Comparison of ENCODE assay signal across 9 mouse cellular contexts in genomic region chr15:86250269-86250668, GRCm38 (mm10). TPM values are rescaled to one million over a fixed set of nuclear protein-coding genes. Genes with fewer than 3 reads are reported as not detected.
DNase-seq lines count a peak whose midpoint lies in the region; ATAC-seq and TF ChIP-seq lines count a peak whose summit lies in the region.
"Had no signal": no experiment of that assay in that cellular context is flagged by ENCODE, and none has a peak within 500 bp of the region (broad histone marks: within the 10 kb centered on the region; RNA-seq: fewer than 3 reads in every experiment).

No protein-coding gene starts in this region.

- no peaks in the 10 kb centered on the region for H3K4me1 ChIP-seq in intestine, postnatal 0 days (replicated peaks; ENCODE audit: control insufficient read depth, insufficient read depth, low read length)
- H3K4me1 ChIP-seq in intestine, embryonic 16.5 days (ENCODE audit: control insufficient read depth, insufficient read depth, low read length) = no peaks in the 10 kb centered on the region
- H3K4me1 ChIP-seq in midbrain, embryonic 16.5 days (ENCODE audit: control insufficient read depth, insufficient read depth, low read length) = no peaks in the 10 kb centered on the region; the same call in 1 of the 2 replicates

- 71% methylated on average over 9 of the region's 9 CpGs for WGBS in intestine, postnatal 0 days
- WGBS in intestine, embryonic 16.5 days = 63% methylated on average over 9 of the region's 9 CpGs
- WGBS in midbrain, embryonic 16.5 days = 56% methylated on average over 9 of the region's 9 CpGs

- H3K27me3 ChIP-seq in intestine, postnatal 0 days (replicated peaks; ENCODE audit: control insufficient read depth, insufficient read depth, low read length) = no peaks in the 10 kb centered on the region
- H3K27me3 ChIP-seq in intestine, embryonic 16.5 days (replicated peaks; ENCODE audit: control insufficient read depth, insufficient read depth, low read length) = no peaks in the 10 kb centered on the region
- H3K27me3 ChIP-seq in midbrain, embryonic 16.5 days (ENCODE audit: control insufficient read depth, insufficient read depth, low read depth, low read length) = no peaks in the 10 kb centered on the region
- H3K27me3 ChIP-seq: liver, embryonic 15.5 days had no signal

- no peak overlapping the region for H3K9ac ChIP-seq in intestine, postnatal 0 days (ENCODE audit: low read depth, low read length)
- no peak overlapping the region for H3K9ac ChIP-seq in intestine, embryonic 16.5 days (ENCODE audit: low read depth, low read length)
- no peak overlapping the region for H3K9ac ChIP-seq in midbrain, embryonic 16.5 days (ENCODE audit: low read depth, low read length)
- H3K9ac ChIP-seq: liver, embryonic 15.5 days had no signal

- TF ChIP-seq CTCF in intestine, postnatal 0 days (IDR thresholded peaks at IDR 0.05; ENCODE audit: low read depth) = peak; percentile 80

- peaks cover 6% of the 10 kb centered on the region; the same call in 1 of the 2 replicates for H3K36me3 ChIP-seq in intestine, postnatal 0 days (ENCODE audit: control insufficient read depth, insufficient read depth)
- H3K36me3 ChIP-seq in intestine, embryonic 16.5 days (ENCODE audit: control insufficient read depth, insufficient read depth, low read length) = no peaks in the 10 kb centered on the region
- peaks cover 5% of the 10 kb centered on the region; the same call in 1 of the 2 replicates for H3K36me3 ChIP-seq in midbrain, embryonic 16.5 days (ENCODE audit: control insufficient read depth, insufficient read depth, low read length)
- H3K36me3 ChIP-seq: liver, embryonic 15.5 days had no signal

- no peak overlapping the region for H3K4me3 ChIP-seq in intestine, postnatal 0 days (ENCODE audit: low read depth, low read length)
- no peak overlapping the region for H3K4me3 ChIP-seq in intestine, embryonic 16.5 days (ENCODE audit: low read length)
- no peak overlapping the region for H3K4me3 ChIP-seq in midbrain, embryonic 16.5 days (ENCODE audit: low read depth, low read length)
- H3K4me3 ChIP-seq: liver, embryonic 15.5 days had no signal

- ATAC-seq in intestine, postnatal 0 days = no peak
- no peak for ATAC-seq in intestine, embryonic 16.5 days
- peak; percentile 66 for ATAC-seq in midbrain, embryonic 16.5 days

- H3K9me3 ChIP-seq in intestine, postnatal 0 days (ENCODE audit: control insufficient read depth) = no peaks in the 10 kb centered on the region
- no peaks in the 10 kb centered on the region for H3K9me3 ChIP-seq in intestine, embryonic 16.5 days (ENCODE audit: control insufficient read depth, low read length)
- no peaks in the 10 kb centered on the region for H3K9me3 ChIP-seq in midbrain, embryonic 16.5 days (replicated peaks; ENCODE audit: control insufficient read depth, low read length, poor library complexity, severe bottlenecking)
- H3K9me3 ChIP-seq: liver, embryonic 15.5 days had no signal

- peak; percentile 26 for DNase-seq in ES-CJ7 (ENCODE audit: low read depth, low spot score)
- DNase-seq in cerebellum, postnatal 25 days = peak; percentile 66 to 77
- DNase-seq in gastrocnemius, postnatal 25 days = peak; percentile 38
- peak; percentile 53 to 66 for DNase-seq in layer of hippocampus, postnatal 36 days
- DNase-seq in thymus, postnatal 25 days = peak; percentile 80

- H3K27ac ChIP-seq in intestine, postnatal 0 days (ENCODE audit: low read depth, low read length) = no peak overlapping the region
- H3K27ac ChIP-seq in intestine, embryonic 16.5 days (ENCODE audit: low read length) = no peak overlapping the region
- no peak overlapping the region for H3K27ac ChIP-seq in midbrain, embryonic 16.5 days (ENCODE audit: low read length)
- H3K27ac ChIP-seq: liver, embryonic 15.5 days had no signal

- H3K4me2 ChIP-seq in intestine, postnatal 0 days (replicated peaks; ENCODE audit: low read depth) = no peak overlapping the region
- H3K4me2 ChIP-seq in intestine, embryonic 16.5 days (ENCODE audit: low read depth, low read length) = no peak overlapping the region
- H3K4me2 ChIP-seq in midbrain, embryonic 16.5 days (ENCODE audit: low read length) = no peak overlapping the region
- H3K4me2 ChIP-seq: liver, embryonic 15.5 days had no signal

RNA-seq across cellular contexts. Expression of gene Tbc1d22a, which starts 36.0 kb away (rescaled TPM):
- 15.3 and 16.7 TPM in 2 replicates for polyA plus RNA-seq in intestine, postnatal 0 days (2015; fragmentation: Nextera tagmentation; extraction: Ambion mirVana)
- polyA plus RNA-seq in intestine, embryonic 16.5 days (2015; fragmentation: Nextera tagmentation; extraction: Ambion mirVana) = 12.5 and 13.7 TPM in 2 replicates
- total RNA-seq in gastrocnemius, postnatal 25 days (2021) = 10 to 100 TPM; 12.0 to 13.2 TPM
- 10 to 100 TPM; 35.0 to 35.4 TPM for total RNA-seq in layer of hippocampus, postnatal 36 days (2021)
- 12.8 and 13.5 TPM in 2 replicates for polyA plus RNA-seq in midbrain, embryonic 16.5 days (2015; fragmentation: Nextera tagmentation; extraction: Ambion mirVana)

Comparison
In these comparisons a context has a peak if more than half of its experiments do, and no peak if none do; other contexts are left out.
1. DNase-seq: peak in every context shown above with its lines; median percentile 80 in thymus, postnatal 25 days; 72 in cerebellum, postnatal 25 days; 60 in layer of hippocampus, postnatal 36 days; 38 in gastrocnemius, postnatal 25 days; 26 in ES-CJ7.